Mouse (Mus musculus) Muller cell, postnatal 12 days (primary cell): ENCODE measurements around the gene Mup15.
"Not testable (repeated sequence)": the region's sequence is repeated elsewhere in the genome, so short reads cannot be mapped to it uniquely, and the experiment has no call there.

Experiments used
- DNase-seq: peaks from one replicate; pipeline ENCODE4 v3.0.0-alpha.2; 2015; ENCODE audit errors: inconsistent ontology term

The Mup15 gene

DNA sequence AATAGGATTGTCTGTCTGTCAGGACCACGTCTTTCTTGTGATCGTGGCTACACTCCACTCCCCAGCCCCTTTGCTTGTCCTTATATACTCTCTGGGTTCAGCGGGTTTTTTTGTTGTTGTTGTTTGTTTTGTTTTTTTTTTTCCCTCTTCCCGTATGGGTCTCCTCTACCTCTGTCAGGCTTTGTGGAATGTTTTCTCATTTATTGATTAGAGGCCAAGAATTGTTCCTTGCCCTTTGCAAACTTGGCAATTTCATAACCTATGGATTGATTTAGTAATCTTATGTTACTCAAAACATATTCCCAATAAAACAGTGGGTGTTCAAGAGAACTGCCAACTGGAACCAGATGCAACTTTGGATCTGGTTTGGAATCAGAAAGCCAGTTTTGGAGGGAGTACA lies at the start of gene Mup15:
TSS of gene Mup15 (minus strand) at position 101 of the 400 bp plus-strand sequence.
- not testable (repeated sequence) for DNase-seq
